Mouse (Mus musculus) heart, embryonic 12.5 days (tissue): ENCODE data around the gene Slc43a2. TPM values are rescaled to one million over a fixed set of nuclear protein-coding genes. Genes with fewer than 3 reads are reported as not detected.

ENCODE experiments used
- ATAC-seq: fragments of 200-750 bp; cut with Nextera tagmentation; 2 replicates; pipeline ENCODE4 v1.8.0; 2017; ENCODE audit warnings: moderate TSS enrichment, moderate library complexity; ENCODE audit not compliant: insufficient number of reproducible peaks, low FRiP score
- H3K27ac ChIP-seq: fragments of 300-500 bp; sonication (generic); 2 replicates; pipeline ENCODE4 v1.5.1; 2016; ENCODE audit warnings: mild to moderate bottlenecking, moderate library complexity; ENCODE audit not compliant: poor library complexity, severe bottlenecking
- H3K27me3 ChIP-seq: fragments of 300-500 bp; sonication (generic); replicated peaks from 2 replicates; pipeline ENCODE4 v1.6.1; 2016; ENCODE audit warnings: mild to moderate bottlenecking, moderate library complexity
- H3K36me3 ChIP-seq: fragments of 300-500 bp; sonication (generic); 2 replicates; pipeline ENCODE4 v1.6.1; 2016; ENCODE audit warnings: mild to moderate bottlenecking, moderate library complexity
- H3K4me1 ChIP-seq: fragments of 300-500 bp; sonication (generic); replicated peaks from 2 replicates; pipeline ENCODE4 v1.6.1; 2016; ENCODE audit warnings: mild to moderate bottlenecking
- H3K4me2 ChIP-seq: fragments of 300-500 bp; sonication (generic); 2 replicates; pipeline ENCODE4 v1.6.1; 2016; ENCODE audit warnings: mild to moderate bottlenecking, moderate library complexity
- H3K4me3 ChIP-seq: fragments of 300-500 bp; sonication (generic); 2 replicates; pipeline ENCODE4 v1.5.1; 2016; ENCODE audit warnings: mild to moderate bottlenecking
- H3K9ac ChIP-seq: fragments of 300-500 bp; sonication (generic); 2 replicates; pipeline ENCODE4 v1.6.1; 2016; ENCODE audit warnings: mild to moderate bottlenecking, moderate library complexity
- H3K9me3 ChIP-seq: fragments of 300-500 bp; sonication (generic); replicated peaks from 2 replicates; pipeline ENCODE4 v1.6.1; 2016; ENCODE audit warnings: mild to moderate bottlenecking, moderate library complexity
- WGBS: fragments of 180-500 bp; shearing (Covaris S2); methylation state at CpG from one replicate; pipeline ENCODE4 v1.1.7; 2016; 5-methylcytosine and 5-hydroxymethylcytosine counted together
- polyA plus RNA-seq: library from polyadenylated mRNA; unstranded; fragments of >200 nt; fragmentation: Nextera tagmentation; extraction: Ambion mirVana; gene quantifications from 2 replicates; pipeline ENCODE4 v1.2.1, GENCODE M21; 2016

Slc43a2 gene
- polyA plus RNA-seq, 1 experiment from 2014 or later, result 4.1 TPM

DNA sequence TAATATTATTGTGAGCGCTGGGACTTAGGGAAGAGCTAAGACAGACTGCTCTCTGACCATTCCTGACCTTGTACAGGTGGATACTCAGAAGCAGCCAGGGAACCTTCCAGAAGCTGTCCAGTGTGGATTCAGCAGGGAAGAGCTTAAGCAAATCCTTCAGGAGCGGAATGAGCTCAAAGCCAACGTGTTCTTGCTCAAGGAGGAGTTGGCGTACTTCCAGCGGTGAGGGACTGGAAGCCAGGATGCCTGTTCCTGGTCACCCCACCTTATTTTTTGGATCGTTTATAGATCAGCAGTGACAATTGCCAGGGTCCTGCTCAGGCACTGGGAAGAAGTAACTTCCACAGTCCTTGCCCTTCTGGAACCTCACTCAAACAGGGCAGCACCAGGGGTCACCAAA is 20.3 kb upstream of the Slc43a2 start:
- WGBS, result 79% methylated on average over 6 of the region's 6 CpGs
- Histone ChIP-seq H3K27me3 (no peaks in the 10 kb centered on the region), H3K4me3 (no peak overlapping the region), H3K36me3 (peaks cover 34% of the 10 kb centered on the region), H3K9ac (no peak overlapping the region), H3K4me1 (peaks cover 29% of the 10 kb centered on the region), H3K9me3 (no peaks in the 10 kb centered on the region), H3K27ac (no peak overlapping the region), H3K4me2 (no peak overlapping the region)
- no peak for ATAC-seq

DNA sequence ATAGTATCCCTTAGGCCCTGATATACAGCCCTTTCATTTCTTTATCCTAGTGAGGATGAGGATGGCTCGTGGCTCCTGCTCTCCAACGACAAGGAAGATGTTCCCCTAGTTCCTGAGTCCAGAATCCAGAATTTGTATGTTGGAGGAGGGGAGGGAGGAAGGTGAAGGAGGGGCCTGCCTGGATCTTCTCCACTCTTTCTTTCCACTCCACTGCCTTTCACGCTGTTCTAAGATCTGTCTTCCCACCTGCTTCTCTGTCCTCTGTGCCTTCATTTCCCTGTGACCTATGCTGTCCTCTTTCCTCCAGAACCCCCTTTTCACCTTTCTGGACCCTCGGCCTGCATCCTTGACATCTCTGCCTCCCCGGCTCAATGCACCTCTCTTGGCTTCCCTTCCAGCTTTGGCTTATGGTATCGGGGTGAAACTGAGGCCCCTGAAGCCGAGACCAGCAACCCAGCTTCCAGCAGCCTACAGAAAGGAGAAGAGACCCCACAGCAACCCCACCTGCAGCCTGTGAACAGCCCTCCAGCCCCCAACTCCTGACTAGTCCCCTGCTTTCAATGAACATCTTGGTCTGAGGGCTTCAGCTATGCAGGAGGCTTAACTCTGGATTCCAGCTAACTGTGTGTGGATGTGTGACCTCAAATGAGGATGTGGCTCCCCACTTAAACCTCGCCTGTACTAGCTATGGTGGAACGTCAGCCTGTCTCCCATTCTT is 19.0 kb upstream of the Slc43a2 start:
- Histone ChIP-seq H3K4me1 (peaks cover 29% of the 10 kb centered on the region), H3K9me3 (no peaks in the 10 kb centered on the region), H3K4me3 (no peak overlapping the region), H3K4me2 (no peak overlapping the region), H3K27ac (no peak overlapping the region), H3K9ac (no peak overlapping the region; the same call in 1 of the 2 replicates), H3K27me3 (no peaks in the 10 kb centered on the region), H3K36me3 (peaks cover 30% of the 10 kb centered on the region)
- WGBS, result 74% methylated on average over 9 of the region's 9 CpGs
- no peak for ATAC-seq

DNA sequence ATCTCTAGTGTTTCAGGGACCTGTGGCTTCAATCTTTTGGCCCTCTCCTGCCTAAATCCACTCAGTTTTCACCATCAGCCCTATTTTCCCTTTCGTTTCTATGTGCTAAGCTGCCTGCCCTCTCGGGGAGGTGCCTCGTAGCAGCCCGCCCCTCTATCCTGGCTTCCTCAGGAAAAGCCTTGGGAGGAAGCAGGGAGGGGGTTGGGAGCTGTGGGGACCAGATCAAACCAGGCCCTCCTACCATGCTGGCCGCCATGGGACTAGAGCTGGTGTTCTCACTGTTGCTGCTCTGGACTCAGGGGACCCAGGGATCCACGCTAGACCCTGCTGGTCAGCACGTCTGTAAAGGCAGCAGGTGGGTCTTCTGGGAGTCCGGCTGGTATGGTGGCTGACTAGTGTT is 18.2 kb upstream of the Slc43a2 start, which contains the start of gene Scarf1:
Gene Scarf1 (plus strand): TSS at position 205 of the 400 bp plus-strand sequence.
- peak within 1 kb of the TSS; percentile 61 for H3K4me2 ChIP-seq
- ATAC-seq, result peak; percentile 39; the same call in 1 of the 2 replicates
- H3K27ac ChIP-seq, result peak within 1 kb of the TSS; percentile 39
- no peaks in the 10 kb centered on the region for H3K27me3 ChIP-seq
- peaks cover 21% of the 10 kb centered on the region for H3K36me3 ChIP-seq
- H3K4me1 ChIP-seq, result peaks cover 29% of the 10 kb centered on the region
- H3K9ac ChIP-seq, result peak within 1 kb of the TSS; percentile 49
- H3K9me3 ChIP-seq, result no peaks in the 10 kb centered on the region
- peak within 1 kb of the TSS; percentile 45 for H3K4me3 ChIP-seq
- 50% methylated on average over 8 of the region's 8 CpGs for WGBS

DNA sequence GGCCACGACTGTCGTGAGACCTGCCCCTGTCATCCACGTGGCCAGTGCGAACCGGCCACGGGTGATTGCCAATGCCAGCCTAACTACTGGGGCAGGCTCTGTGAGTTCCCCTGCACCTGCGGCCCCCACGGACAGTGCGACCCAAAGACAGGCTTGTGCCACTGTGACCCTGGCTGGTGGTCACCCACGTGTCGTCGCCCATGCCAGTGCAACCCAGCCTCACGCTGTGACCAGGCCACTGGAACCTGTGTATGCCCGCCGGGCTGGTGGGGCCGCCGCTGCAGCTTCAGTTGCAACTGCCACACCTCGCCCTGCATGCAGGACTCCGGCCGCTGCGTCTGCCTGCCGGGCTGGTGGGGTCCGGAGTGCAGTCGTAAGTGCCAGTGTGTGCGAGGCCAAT is 16.3 kb upstream of the Slc43a2 start:
- Histone ChIP-seq H3K4me1 (peaks cover 11% of the 10 kb centered on the region), H3K9ac (no peak overlapping the region), H3K36me3 (0 out of 2 replicates have a peak, but pooled peaks cover 9% of the 10 kb centered on the region), H3K9me3 (no peaks in the 10 kb centered on the region), H3K27ac (no peak overlapping the region), H3K27me3 (no peaks in the 10 kb centered on the region), H3K4me2 (no peak overlapping the region), H3K4me3 (no peak overlapping the region)
- WGBS, result 90% methylated on average over 25 of the region's 25 CpGs
- no peak for ATAC-seq

DNA sequence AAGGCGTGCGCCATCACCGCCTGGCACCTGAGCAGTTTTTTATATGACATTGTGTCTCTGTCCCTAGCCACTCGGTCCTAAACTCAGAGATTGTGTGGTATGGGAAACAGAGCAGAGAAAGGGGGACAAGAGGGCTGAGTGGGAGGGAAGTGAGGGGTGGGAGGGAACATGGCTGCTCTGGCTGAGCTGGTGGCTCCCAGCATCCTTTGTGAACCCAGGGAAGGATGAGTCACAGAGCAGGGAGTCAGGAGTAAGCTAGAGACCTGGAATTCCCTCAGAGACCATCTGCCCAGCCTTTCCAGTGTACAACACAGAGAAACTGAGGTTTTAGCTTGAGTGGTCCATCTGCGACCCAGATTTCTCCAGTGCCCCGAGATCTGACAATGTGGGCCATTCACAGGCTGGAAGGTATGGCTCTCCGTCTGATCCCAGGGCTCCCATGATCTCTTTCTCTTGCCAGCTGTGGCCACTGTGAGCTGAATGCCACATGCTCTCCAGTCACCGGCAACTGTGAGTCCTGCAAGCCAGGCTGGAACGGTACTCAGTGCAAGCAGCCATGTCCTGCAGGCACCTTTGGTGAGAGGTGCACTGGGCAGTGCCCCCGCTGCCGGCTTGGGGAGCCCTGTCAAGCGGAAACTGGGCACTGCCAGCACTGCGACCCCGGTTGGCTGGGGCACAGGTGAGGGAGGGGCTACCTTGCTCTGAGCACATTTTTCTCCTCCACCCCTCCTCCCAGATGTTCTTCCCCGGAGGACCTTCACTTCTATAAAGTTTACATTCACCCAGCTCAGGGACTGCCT is 11.5 kb upstream of the Slc43a2 start:
- Histone ChIP-seq H3K27me3 (0 out of 2 replicates have a peak, but pooled peaks cover 3% of the 10 kb centered on the region), H3K4me2 (no peak overlapping the region), H3K27ac (no peak overlapping the region), H3K4me3 (no peak overlapping the region), H3K4me1 (no peaks in the 10 kb centered on the region), H3K9ac (no peak overlapping the region), H3K9me3 (no peaks in the 10 kb centered on the region), H3K36me3 (0 out of 2 replicates have a peak, but pooled peaks cover 9% of the 10 kb centered on the region)
- WGBS, result 77% methylated on average over 15 of the region's 15 CpGs
- ATAC-seq, result 0 out of 2 replicates have a peak, but pooled peaks have one; percentile 39

DNA sequence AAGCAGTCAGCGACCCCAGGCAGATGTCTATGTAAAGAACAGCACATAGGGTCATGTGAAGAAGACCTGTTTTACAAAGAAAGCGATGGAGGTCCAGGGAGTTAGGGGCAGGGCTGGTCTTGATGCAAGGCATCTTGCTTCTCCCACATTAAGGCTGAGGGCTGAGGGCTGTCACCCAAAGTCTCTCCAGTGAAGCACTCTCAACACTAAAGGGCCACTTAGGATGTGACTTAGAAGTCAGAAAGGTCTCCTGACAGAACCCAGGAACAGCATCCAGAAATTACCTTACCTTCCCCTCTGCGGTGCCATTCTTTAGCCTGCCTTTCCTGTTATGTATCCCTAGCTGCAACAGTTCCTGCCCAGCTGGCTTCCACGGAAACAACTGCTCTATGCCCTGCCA is 9.9 kb upstream of the Slc43a2 start:
- H3K4me2 ChIP-seq, result no peak overlapping the region
- no peak overlapping the region for H3K9ac ChIP-seq
- no peak overlapping the region for H3K4me3 ChIP-seq
- H3K27ac ChIP-seq, result no peak overlapping the region
- H3K27me3 ChIP-seq, result 0 out of 2 replicates have a peak, but pooled peaks cover 3% of the 10 kb centered on the region
- H3K36me3 ChIP-seq, result peaks cover 5% of the 10 kb centered on the region; the same call in 1 of the 2 replicates
- no peaks in the 10 kb centered on the region for H3K4me1 ChIP-seq
- no peak for ATAC-seq
- WGBS, result 85% methylated on average over 4 of the region's 4 CpGs
- H3K9me3 ChIP-seq, result no peaks in the 10 kb centered on the region

DNA sequence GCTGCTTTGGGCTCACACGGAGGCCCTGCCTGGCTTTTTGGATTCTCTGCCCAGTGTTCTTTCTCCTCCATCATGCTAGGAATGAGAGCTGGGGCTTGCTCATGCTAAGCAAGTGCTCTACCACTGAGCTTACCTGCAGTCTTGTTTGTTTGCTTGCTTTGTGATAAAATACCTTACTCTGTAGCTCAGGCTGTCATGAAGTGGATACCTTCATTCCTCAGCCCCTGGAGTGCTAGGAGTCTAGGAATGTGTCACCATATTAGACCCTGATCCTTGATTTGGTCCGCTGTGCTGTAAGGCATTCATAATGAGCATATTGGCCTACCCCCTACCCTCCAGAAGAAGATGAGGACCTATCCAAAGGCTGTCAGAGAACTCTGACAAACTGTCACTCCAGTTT is 8.7 kb upstream of the Slc43a2 start:
- no peak overlapping the region for H3K4me3 ChIP-seq
- H3K4me2 ChIP-seq, result no peak overlapping the region
- no peak overlapping the region for H3K27ac ChIP-seq
- ATAC-seq, result no peak
- no peak overlapping the region for H3K9ac ChIP-seq
- H3K9me3 ChIP-seq, result no peaks in the 10 kb centered on the region
- 77% methylated on average over 2 of the region's 2 CpGs for WGBS
- no peaks in the 10 kb centered on the region for H3K4me1 ChIP-seq
- peaks cover 6% of the 10 kb centered on the region; the same call in 1 of the 2 replicates for H3K36me3 ChIP-seq
- 0 out of 2 replicates have a peak, but pooled peaks cover 3% of the 10 kb centered on the region for H3K27me3 ChIP-seq

DNA sequence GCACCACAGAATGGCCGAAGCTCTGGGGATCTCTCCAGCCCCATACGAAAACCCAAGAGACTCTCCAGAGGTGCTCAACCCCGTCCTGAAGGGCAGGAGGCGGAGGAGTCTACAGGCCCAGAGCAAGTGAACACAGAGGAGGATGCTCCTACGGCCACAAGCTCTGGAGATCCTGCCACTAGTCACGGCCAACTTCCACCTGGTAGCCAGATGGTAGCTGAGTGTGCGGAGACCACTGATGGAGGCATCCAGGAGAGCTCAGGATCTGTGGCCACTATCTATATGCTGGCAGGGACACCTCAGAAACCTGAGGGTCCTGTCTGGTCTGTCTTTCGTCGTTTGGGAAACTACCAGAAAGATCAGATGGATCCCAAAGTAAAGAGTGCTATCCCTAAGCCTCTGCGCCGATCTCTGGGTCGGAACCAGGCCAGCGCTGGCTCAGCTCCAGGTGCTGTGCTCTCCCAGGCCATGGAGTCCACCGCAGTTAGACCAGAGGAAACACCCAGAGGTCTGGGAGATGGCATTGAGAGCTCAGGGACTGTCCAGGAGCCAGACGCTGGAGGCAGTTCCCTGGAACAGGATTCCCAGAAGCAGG is 5.9 kb upstream of the Slc43a2 start:
- H3K36me3 ChIP-seq, result peaks cover 6% of the 10 kb centered on the region; the same call in 1 of the 2 replicates
- no peak overlapping the region for H3K4me3 ChIP-seq
- no peaks in the 10 kb centered on the region for H3K4me1 ChIP-seq
- no peak for ATAC-seq
- no peak overlapping the region for H3K9ac ChIP-seq
- WGBS, result 75% methylated on average over 15 of the region's 15 CpGs
- no peak overlapping the region for H3K27ac ChIP-seq
- no peak overlapping the region for H3K4me2 ChIP-seq
- 0 out of 2 replicates have a peak, but pooled peaks cover 4% of the 10 kb centered on the region for H3K27me3 ChIP-seq
- no peaks in the 10 kb centered on the region for H3K9me3 ChIP-seq

DNA sequence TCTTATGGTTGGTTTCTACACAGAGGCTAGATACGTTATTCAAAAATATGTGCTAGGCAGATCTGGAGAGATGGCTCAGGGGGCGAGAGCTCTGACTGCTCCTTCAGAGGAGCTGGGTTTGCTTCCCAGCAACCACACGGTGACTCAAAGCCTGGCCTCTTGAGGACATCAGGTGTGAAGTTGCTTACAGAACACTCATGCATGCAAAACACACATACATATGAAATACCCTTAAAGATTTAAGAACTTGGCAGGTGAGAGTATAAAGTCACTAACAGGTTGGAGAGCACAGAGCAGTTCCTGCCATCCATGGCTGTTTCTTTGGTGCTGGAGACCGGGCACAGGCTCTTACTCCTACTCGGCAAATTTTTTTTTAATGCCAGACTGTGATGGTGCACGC is 4.6 kb upstream of the Slc43a2 start:
- no peaks in the 10 kb centered on the region for H3K9me3 ChIP-seq
- WGBS, result 83% methylated on average over 6 of the region's 6 CpGs
- no peak overlapping the region for H3K9ac ChIP-seq
- no peak for ATAC-seq
- peaks cover 6% of the 10 kb centered on the region; the same call in 1 of the 2 replicates for H3K36me3 ChIP-seq
- no peak overlapping the region for H3K4me2 ChIP-seq
- H3K4me3 ChIP-seq, result no peak overlapping the region
- H3K27me3 ChIP-seq, result 0 out of 2 replicates have a peak, but pooled peaks cover 4% of the 10 kb centered on the region
- H3K27ac ChIP-seq, result no peak overlapping the region
- H3K4me1 ChIP-seq, result no peaks in the 10 kb centered on the region

DNA sequence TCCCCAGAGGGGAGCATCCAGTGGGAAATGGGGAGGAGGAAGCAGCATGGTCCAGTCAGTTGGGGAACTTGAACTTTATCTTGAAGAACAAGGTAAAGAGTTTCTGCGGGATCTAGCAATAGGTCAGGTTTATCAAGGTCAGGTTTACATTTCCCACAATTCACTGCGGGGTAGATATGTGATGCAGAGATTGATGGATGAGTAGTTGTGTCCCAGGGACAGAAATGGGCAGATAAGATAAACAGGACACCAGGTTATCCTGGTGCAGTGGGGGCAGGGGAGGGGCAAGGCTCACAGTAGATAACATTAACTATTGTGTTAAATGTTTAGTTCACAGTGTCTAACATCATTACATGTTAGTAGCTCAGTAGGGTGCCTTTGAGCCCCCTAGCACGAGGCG is 1.7 kb upstream of the Slc43a2 start:
- Histone ChIP-seq H3K9ac (no peak overlapping the region), H3K27ac (no peak overlapping the region), H3K4me1 (peaks cover 17% of the 10 kb centered on the region), H3K4me2 (0 out of 2 replicates have a peak overlapping the region, but pooled peaks have one; percentile 97), H3K27me3 (peaks cover 10% of the 10 kb centered on the region; the same call in 1 of the 2 replicates), H3K4me3 (no peak overlapping the region), H3K9me3 (no peaks in the 10 kb centered on the region), H3K36me3 (peaks cover 6% of the 10 kb centered on the region; the same call in 1 of the 2 replicates)
- no peak for ATAC-seq
- WGBS, result 30% methylated on average over 4 of the region's 4 CpGs
